Mouse (Mus musculus) small intestine, adult 2 months (tissue): ENCODE results near the gene Fntb.

ENCODE experiments used
- CTCF ChIP-seq: fragments of 200-500 bp; IDR thresholded peaks from 2 replicates; pipeline ENCODE4 v1.5.1; 2012; ENCODE audit warnings: low read depth, mild to moderate bottlenecking, control low read depth, inconsistent platforms, low read length, moderate library complexity, mixed read lengths; ENCODE audit not compliant: insufficient replicate concordance, insufficient read length; ENCODE audit errors: extremely low read depth
- POLR2A ChIP-seq: fragments of 200-500 bp; IDR thresholded peaks from 2 replicates; pipeline ENCODE4 v1.6.1; 2012; ENCODE audit warnings: low read depth, mild to moderate bottlenecking, control low read depth, inconsistent platforms, low read length, moderate library complexity

DNA sequence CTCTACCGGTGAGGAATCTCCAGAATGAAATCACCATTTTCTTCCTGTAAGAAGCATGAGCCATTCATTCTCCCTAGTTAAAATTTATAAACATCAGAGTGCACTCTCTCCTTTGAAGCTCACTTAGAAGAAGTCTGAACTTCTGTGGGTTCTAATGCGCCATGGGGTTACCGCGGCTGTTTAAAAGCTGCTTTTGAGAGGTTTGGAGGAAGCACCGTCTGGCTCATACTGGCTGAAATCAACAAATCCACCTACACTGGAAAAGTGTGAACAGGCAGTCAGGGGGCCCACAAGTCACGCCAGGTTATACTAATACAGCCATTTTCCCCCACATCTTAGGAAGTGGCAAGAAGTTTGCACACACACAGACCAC, 167.3 kb downstream of the Fntb start:
- TF ChIP-seq CTCF (no peak), POLR2A (no peak)
